Mouse (Mus musculus) forebrain, embryonic 12.5 days (tissue): ENCODE measurements at regions not wholly inside any gene's neighbourhood (a gene's known extent, or its start where the extent isn't known, plus 50 kb on each side); places are given as distances from the start of the nearest gene placed in this dataset.

Experiments
- ATAC-seq: fragments of 200-750 bp; cut with Nextera tagmentation; 2 replicates; pipeline ENCODE4 v1.8.0; 2017; ENCODE audit warnings: moderate TSS enrichment; ENCODE audit not compliant: low FRiP score
- H3K27ac ChIP-seq: fragments of 300-500 bp; sonication (generic); 2 replicates; pipeline ENCODE4 v1.5.1; 2016; ENCODE audit warnings: mild to moderate bottlenecking
- H3K27me3 ChIP-seq: fragments of 300-500 bp; sonication (generic); 2 replicates; pipeline ENCODE4 v1.6.1; 2016; ENCODE audit warnings: mild to moderate bottlenecking
- H3K36me3 ChIP-seq: fragments of 300-500 bp; sonication (generic); replicated peaks from 2 replicates; pipeline ENCODE4 v1.6.1; 2016; ENCODE audit warnings: mild to moderate bottlenecking
- H3K4me1 ChIP-seq: fragments of 300-500 bp; sonication (generic); 2 replicates; pipeline ENCODE4 v1.6.1; 2016
- H3K4me2 ChIP-seq: fragments of 300-500 bp; sonication (generic); 2 replicates; pipeline ENCODE4 v1.6.1; 2016; ENCODE audit warnings: mild to moderate bottlenecking, moderate library complexity
- H3K4me3 ChIP-seq: fragments of 300-500 bp; sonication (generic); replicated peaks from 2 replicates; pipeline ENCODE4 v1.5.1; 2016; ENCODE audit warnings: mild to moderate bottlenecking
- H3K9ac ChIP-seq: fragments of 300-500 bp; sonication (generic); 2 replicates; pipeline ENCODE4 v1.6.1; 2016; ENCODE audit warnings: mild to moderate bottlenecking
- H3K9me3 ChIP-seq: fragments of 300-500 bp; sonication (generic); 2 replicates; pipeline ENCODE4 v1.6.1; 2016
- WGBS: fragments of 180-500 bp; shearing (Covaris S2); methylation state at CpG from one replicate; pipeline ENCODE4 v1.1.7; 2016; 5-methylcytosine and 5-hydroxymethylcytosine counted together

DNA sequence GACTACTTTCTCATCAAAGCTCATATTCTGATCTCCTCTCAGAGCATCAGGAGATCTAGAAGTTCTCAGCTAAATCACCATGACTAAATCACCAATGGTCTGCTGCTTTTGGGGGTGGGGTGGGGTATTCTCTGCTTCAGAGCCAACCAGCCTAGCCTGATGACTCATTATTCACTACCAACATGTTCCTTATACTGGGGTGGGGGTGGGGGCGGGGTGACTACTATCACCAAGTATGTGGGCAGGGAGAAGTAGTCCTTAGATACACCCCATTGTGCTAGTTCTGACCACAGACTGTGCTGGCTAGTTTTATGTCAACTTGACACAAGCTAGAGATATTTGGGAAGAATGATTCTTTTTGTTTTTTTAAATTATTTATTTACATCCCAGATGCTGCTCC is 143.0 kb downstream of the Cbln1 start:
- no peak overlapping the region for H3K4me3 ChIP-seq
- no peak for ATAC-seq

DNA sequence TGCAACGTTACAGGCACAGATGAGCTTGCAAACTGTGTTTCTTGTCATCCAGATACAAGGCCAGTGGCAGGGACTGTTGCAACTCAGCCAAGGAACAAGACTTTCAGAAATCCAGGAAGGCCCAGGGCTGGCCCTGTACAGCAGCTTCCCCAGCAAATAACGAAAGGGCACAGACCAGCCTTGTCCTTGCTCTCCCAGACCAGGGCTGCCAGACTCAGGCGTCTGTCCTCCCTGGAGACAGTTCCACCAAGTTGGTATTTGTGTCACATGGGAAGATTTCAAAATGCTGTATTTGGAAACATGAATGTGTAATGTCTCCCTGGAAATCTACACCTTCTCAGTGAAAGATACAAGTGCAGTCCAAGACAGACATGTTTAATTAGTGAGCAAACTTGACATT is 157.8 kb downstream of the Cbln1 start:
- WGBS: 85% methylated on average over 3 of the region's 3 CpGs
- H3K9ac ChIP-seq: no peak overlapping the region
- no peak overlapping the region for H3K4me3 ChIP-seq
- H3K4me2 ChIP-seq: no peak overlapping the region
- H3K36me3 ChIP-seq: no peaks in the 10 kb centered on the region
- no peak overlapping the region for H3K27ac ChIP-seq
- H3K27me3 ChIP-seq: 0 out of 2 replicates have a peak, but pooled peaks cover 3% of the 10 kb centered on the region
- no peaks in the 10 kb centered on the region for H3K4me1 ChIP-seq
- H3K9me3 ChIP-seq: no peaks in the 10 kb centered on the region
- no peak for ATAC-seq

More for the DNA sequence above, 143.0 kb downstream of the Cbln1 start:
- H3K9me3 ChIP-seq: no peaks in the 10 kb centered on the region
- H3K27me3 ChIP-seq: no peaks in the 10 kb centered on the region
- H3K36me3 ChIP-seq: no peaks in the 10 kb centered on the region
- H3K9ac ChIP-seq: no peak overlapping the region
- H3K4me1 ChIP-seq: no peaks in the 10 kb centered on the region
- 80% methylated on average over 1 of the region's 1 CpGs for WGBS
- no peak overlapping the region for H3K4me2 ChIP-seq
- no peak overlapping the region for H3K27ac ChIP-seq

DNA sequence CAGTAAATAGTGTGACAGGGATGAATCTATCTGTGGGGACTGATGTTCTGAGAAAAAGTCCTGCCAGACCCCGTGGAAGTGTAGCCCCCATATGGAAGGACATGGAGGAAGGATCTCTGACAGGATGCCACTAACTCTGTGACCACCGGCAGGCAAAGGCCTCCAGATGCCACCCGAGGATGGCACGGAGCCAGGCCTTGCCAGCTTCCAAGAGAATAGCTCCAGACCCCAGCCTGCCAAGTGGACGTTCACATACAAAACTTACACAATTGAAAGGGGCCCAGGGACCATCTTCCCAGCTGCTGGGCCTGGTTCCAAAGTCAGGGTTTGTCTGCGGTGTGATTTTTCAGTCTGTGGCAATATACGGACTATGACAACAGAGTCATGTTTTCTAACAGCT is 161.1 kb downstream of the Cbln1 start:
- H3K4me1 ChIP-seq: no peaks in the 10 kb centered on the region
- 80% methylated on average over 7 of the region's 7 CpGs for WGBS
- H3K27me3 ChIP-seq: no peaks in the 10 kb centered on the region
- H3K27ac ChIP-seq: no peak overlapping the region
- H3K4me3 ChIP-seq: no peak overlapping the region
- H3K9ac ChIP-seq: no peak overlapping the region
- no peaks in the 10 kb centered on the region for H3K9me3 ChIP-seq
- H3K4me2 ChIP-seq: no peak overlapping the region
- H3K36me3 ChIP-seq: no peaks in the 10 kb centered on the region
- ATAC-seq: no peak

DNA sequence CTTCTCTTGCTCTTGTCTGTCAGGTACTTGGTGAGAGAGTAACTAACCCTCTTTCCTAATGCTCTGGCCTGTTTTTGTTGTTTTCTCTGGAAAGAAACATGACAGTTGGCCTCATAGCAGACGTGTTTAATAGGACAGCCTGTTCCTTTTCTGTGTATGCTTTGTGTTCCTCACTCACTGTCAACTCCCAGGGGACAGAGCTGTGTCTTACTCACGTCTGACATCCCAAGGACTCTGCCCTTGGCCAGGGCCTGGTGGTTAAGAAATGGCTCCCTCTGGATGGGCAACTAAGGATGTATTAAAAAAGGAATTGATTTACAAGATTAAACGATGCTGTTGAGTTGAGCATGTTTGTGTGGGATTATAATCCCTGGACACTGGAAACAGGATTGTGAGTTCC is 164.1 kb downstream of the Cbln1 start:
- no peaks in the 10 kb centered on the region for H3K4me1 ChIP-seq
- H3K9ac ChIP-seq: no peak overlapping the region
- H3K9me3 ChIP-seq: no peaks in the 10 kb centered on the region
- H3K27ac ChIP-seq: no peak overlapping the region
- ATAC-seq: no peak
- H3K4me2 ChIP-seq: no peak overlapping the region
- no peaks in the 10 kb centered on the region for H3K27me3 ChIP-seq
- no peaks in the 10 kb centered on the region for H3K36me3 ChIP-seq
- H3K4me3 ChIP-seq: no peak overlapping the region
- 73% methylated on average over 3 of the region's 3 CpGs for WGBS

DNA sequence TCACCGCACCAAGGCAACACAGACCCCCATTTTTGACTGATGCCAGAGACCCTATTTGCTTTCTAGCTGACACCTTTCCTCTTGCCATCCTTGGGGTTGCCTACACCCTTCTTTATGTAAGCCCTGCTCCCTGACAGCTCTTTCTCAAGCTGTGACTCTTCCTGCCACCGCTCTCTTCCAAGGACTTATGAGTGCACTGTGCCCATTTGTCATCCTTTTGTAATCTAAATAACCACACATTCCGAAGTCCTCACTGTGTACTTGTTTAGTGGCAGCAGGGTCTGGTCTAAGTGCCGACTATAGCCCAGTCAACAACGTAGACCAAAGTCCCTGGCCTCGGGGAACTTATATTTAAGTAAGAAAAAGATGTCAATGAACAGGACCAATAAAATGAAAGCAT is 167.4 kb downstream of the Cbln1 start:
- Histone ChIP-seq H3K27ac (no peak overlapping the region), H3K27me3 (no peaks in the 10 kb centered on the region), H3K4me1 (peaks cover 3% of the 10 kb centered on the region), H3K36me3 (no peaks in the 10 kb centered on the region), H3K4me2 (no peak overlapping the region), H3K9me3 (no peaks in the 10 kb centered on the region), H3K4me3 (no peak overlapping the region), H3K9ac (no peak overlapping the region)
- WGBS: 94% methylated on average over 6 of the region's 6 CpGs
- no peak for ATAC-seq

DNA sequence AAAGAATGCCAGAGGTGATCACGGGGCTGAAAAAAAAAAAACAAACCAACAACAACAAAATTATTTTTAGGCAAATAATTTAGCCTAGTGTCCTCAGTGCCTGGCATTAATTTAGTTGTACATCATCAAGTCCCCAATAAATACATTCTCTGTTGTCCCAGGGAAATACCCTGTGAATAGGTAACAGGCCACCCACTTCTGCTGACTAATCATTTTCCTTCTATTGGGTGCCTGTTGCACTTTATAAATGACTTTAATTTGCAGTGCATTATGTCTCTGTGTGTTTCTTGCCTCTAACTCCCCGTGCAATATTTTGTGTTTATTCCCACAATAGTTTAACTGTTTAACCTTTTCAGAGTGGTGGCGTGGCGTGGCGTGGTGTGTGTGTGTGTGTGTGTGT is 168.9 kb downstream of the Cbln1 start:
- 92% methylated on average over 5 of the region's 5 CpGs for WGBS

DNA sequence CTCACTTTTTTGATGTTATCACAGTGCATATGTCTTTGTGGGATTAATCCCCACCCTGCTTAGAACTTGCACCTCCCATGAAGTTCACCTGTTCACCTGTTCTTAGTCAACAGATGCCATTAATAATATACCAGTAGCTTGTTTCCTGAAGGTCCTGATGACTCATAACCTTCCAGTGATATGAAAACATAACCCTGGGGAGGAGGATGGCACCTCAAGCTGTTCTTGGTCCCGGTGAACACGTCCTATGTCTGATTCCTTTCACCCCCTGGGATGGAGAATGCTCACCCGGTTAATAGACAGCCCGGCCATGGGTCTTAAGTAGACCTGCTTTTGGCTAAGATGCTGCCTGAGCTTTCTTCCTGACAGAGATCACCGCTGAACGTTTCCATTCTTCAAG is 174.6 kb downstream of the Cbln1 start:
- no peak for ATAC-seq
- H3K4me3 ChIP-seq: no peak overlapping the region
- WGBS: 89% methylated on average over 6 of the region's 6 CpGs
- no peak overlapping the region for H3K9ac ChIP-seq
- peaks cover 3% of the 10 kb centered on the region for H3K4me1 ChIP-seq
- H3K27me3 ChIP-seq: no peaks in the 10 kb centered on the region
- H3K36me3 ChIP-seq: no peaks in the 10 kb centered on the region
- H3K4me2 ChIP-seq: no peak overlapping the region
- no peak overlapping the region for H3K27ac ChIP-seq
- no peaks in the 10 kb centered on the region for H3K9me3 ChIP-seq

More for the DNA sequence above, 168.9 kb downstream of the Cbln1 start:
- Histone ChIP-seq H3K4me2 (no peak overlapping the region), H3K9me3 (no peaks in the 10 kb centered on the region), H3K9ac (no peak overlapping the region), H3K4me3 (no peak overlapping the region), H3K27me3 (no peaks in the 10 kb centered on the region), H3K27ac (no peak overlapping the region), H3K36me3 (no peaks in the 10 kb centered on the region), H3K4me1 (peaks cover 3% of the 10 kb centered on the region)
- no peak for ATAC-seq

DNA sequence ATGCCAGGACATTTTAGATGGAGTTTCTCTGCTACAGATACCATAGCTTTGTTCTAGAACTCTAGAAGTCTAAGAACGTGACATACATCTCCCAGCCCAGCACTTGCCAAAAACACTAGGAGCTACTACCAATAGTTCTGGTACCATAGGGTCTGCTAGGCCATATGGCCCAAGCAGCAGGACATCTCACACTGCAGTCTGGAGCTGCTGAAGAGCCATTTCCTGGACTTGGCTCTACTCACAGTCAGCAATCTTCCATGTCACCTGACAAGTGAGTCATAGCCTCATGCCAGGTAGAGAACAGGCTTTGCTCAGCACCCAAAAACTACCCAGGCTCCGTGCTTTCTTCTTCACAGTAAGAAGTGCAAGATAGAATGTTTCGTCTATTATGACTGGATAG is 175.1 kb downstream of the Cbln1 start:
- no peaks in the 10 kb centered on the region for H3K9me3 ChIP-seq
- no peaks in the 10 kb centered on the region for H3K27me3 ChIP-seq
- 93% methylated on average over 3 of the region's 3 CpGs for WGBS
- no peak overlapping the region for H3K9ac ChIP-seq
- H3K4me1 ChIP-seq: peaks cover 3% of the 10 kb centered on the region
- no peak overlapping the region for H3K27ac ChIP-seq
- H3K36me3 ChIP-seq: no peaks in the 10 kb centered on the region
- no peak overlapping the region for H3K4me2 ChIP-seq
- no peak for ATAC-seq
- no peak overlapping the region for H3K4me3 ChIP-seq

DNA sequence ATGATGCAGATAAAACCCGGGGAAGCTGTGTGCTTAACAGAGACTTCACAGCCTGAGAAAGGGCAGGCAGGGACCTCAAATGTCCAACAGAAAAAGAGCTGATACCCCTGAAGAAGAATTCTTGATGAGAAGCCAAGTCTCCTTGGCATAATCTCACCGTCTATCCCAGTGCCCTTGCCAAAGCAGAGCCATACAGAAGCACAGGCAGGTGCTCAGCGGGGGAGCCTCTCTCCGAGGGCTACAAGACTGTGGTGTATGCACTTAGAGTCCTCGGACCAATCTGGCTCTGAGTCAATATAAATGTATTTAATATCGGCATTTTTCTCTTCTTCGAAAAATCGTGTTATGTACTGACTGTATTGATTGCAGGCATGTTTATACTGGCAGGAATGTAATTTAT is 186.3 kb downstream of the Cbln1 start:
- no peaks in the 10 kb centered on the region for H3K4me1 ChIP-seq
- no peak overlapping the region for H3K4me2 ChIP-seq
- H3K27ac ChIP-seq: no peak overlapping the region
- no peak overlapping the region for H3K4me3 ChIP-seq
- no peak overlapping the region for H3K9ac ChIP-seq
- ATAC-seq: no peak
- WGBS: 83% methylated on average over 8 of the region's 8 CpGs
- no peaks in the 10 kb centered on the region for H3K36me3 ChIP-seq
- no peaks in the 10 kb centered on the region for H3K9me3 ChIP-seq
- no peaks in the 10 kb centered on the region for H3K27me3 ChIP-seq

DNA sequence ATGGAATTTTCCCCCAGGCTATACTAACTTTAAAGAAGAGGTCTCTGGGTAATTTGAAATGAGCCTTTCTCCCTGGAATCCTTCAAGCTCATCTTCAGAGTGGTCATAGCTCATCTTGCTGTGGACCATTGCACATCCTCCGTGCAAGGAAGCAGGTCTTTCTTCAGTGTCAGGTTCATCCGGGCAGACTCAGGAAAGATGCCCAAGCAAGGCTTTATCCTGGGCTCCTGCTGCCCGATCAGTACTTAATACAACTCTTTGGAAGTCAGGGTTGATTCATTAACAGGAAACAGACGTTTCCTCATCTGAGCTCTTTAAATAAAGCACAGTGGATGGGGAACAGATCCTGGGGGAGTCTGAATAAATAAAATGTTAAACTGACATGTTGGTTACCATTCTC is 188.1 kb downstream of the Cbln1 start:
- H3K4me3 ChIP-seq: no peak overlapping the region
- WGBS: 90% methylated on average over 4 of the region's 4 CpGs

DNA sequence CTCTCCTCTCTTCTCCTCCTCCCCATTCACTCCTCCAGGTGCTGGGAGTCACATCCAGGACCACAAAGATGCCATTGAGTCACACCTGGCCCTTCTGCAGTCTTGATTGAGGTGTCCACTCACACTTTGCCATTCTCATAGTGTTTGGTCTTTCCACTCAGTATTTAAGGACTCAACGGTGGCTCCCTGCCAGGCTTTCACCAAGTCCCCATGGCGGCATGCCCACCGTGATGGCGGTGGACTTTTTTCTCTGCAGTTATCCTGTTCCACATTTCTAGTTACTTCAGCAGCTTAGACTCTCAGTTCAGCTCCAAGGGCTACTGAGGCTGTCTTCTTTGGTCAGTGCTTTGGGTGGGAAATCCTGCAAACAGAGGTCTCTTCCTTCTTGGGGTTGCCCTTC is 189.9 kb downstream of the Cbln1 start:
- H3K4me2 ChIP-seq: no peak overlapping the region
- WGBS: 94% methylated on average over 4 of the region's 4 CpGs
- H3K36me3 ChIP-seq: no peaks in the 10 kb centered on the region
- no peak for ATAC-seq
- no peaks in the 10 kb centered on the region for H3K27me3 ChIP-seq
- no peaks in the 10 kb centered on the region for H3K4me1 ChIP-seq
- no peaks in the 10 kb centered on the region for H3K9me3 ChIP-seq
- H3K9ac ChIP-seq: no peak overlapping the region
- no peak overlapping the region for H3K27ac ChIP-seq
- H3K4me3 ChIP-seq: no peak overlapping the region

More for the DNA sequence above, 188.1 kb downstream of the Cbln1 start:
- Histone ChIP-seq H3K9me3 (no peaks in the 10 kb centered on the region), H3K4me1 (no peaks in the 10 kb centered on the region), H3K9ac (no peak overlapping the region), H3K36me3 (no peaks in the 10 kb centered on the region), H3K27ac (no peak overlapping the region), H3K4me2 (no peak overlapping the region), H3K27me3 (no peaks in the 10 kb centered on the region)
- ATAC-seq: no peak

DNA sequence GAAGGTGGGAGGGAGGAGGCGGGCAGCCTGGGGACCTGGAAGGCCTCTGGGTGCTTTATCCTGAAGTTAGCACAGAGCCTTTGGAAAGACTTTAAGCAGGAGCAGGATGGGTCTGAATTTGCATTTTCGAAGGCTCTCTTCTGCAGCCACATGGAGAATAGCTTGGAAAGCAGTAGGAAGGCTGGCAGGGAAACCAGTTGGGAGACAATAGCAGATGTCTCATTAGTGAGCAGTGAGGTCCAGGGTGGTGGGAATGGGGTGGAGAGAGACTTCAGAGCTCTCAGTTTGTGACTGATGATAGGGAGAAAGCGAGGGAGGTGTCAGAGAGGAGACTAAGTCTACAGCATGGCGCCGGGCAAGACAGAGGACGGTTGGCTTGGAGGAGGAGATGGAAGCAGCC is 199.1 kb downstream of the Cbln1 start:
- WGBS: 90% methylated on average over 6 of the region's 6 CpGs
- H3K4me2 ChIP-seq: no peak overlapping the region

DNA sequence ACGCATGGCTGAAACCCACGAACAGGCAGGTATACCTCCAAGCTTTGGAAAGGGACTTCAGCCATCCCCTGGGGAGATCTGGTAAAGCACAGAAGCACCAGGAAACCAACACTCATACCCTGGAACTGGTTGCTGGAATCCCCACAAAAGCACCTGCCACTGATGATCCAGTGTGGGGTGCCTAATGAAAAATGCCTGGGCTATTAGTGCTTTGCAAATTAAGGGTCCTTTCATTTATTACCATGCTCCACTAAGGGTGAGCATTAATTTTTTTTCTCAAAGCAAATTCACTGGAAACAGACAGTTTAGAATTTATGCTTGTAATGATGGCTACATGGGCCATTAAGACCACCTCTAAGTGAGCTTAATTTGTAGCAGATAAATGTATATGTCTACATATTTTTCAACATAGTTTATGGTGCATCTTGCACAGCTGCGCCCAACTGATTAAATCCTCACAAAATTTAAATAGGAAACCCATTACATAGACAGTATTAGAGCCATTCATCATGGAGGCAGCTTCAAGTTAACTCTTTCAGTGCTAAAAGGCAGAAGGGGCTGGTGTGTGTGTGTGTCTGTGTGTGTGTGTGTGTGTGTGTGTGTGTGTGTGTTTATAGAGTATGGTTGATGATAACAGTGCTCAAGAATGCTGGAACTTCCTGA is 201.8 kb downstream of the Cbln1 start:
- no peak overlapping the region for H3K27ac ChIP-seq
- 88% methylated on average over 3 of the region's 3 CpGs for WGBS
- ATAC-seq: no peak
- no peak overlapping the region for H3K4me3 ChIP-seq
- no peaks in the 10 kb centered on the region for H3K27me3 ChIP-seq
- H3K4me1 ChIP-seq: no peaks in the 10 kb centered on the region
- no peak overlapping the region for H3K4me2 ChIP-seq
- H3K9me3 ChIP-seq: no peaks in the 10 kb centered on the region
- H3K36me3 ChIP-seq: no peaks in the 10 kb centered on the region
- no peak overlapping the region for H3K9ac ChIP-seq

More for the DNA sequence above, 199.1 kb downstream of the Cbln1 start:
- no peak overlapping the region for H3K9ac ChIP-seq
- H3K27me3 ChIP-seq: no peaks in the 10 kb centered on the region
- no peak overlapping the region for H3K4me3 ChIP-seq
- no peaks in the 10 kb centered on the region for H3K9me3 ChIP-seq
- no peak overlapping the region for H3K27ac ChIP-seq
- no peak for ATAC-seq
- no peaks in the 10 kb centered on the region for H3K4me1 ChIP-seq
- H3K36me3 ChIP-seq: no peaks in the 10 kb centered on the region
